Mouse (Mus musculus) thymus, postnatal 14 days (tissue): ENCODE data around the gene Cyp4a29.
"Not testable (repeated sequence)": the region's sequence is repeated elsewhere in the genome, so short reads cannot be mapped to it uniquely, and the experiment has no call there.

Source experiments
- DNase-seq: peaks from one replicate; pipeline ENCODE4 v3.0.0; 2021

The Cyp4a29 gene

DNA sequence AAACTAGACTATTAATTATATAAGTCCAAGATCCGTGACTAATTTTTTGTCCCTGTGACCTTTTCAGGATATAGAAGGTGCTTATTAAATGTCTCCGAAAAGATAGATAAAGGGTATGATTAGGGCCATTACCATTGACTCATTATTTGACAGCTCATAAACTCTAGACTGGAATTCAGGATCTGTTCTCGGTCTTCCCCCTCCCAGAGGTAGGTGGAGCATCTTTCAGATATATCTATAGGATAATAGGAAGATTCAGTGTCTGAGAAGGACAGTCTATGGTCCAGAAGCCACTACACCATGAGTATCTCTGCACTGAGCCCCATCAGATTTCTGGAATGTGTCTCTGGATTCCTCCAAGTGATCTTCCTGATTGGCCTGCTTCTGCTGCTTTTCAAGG is at the start of gene Cyp4a29:
Gene Cyp4a29, plus strand, starts transcription at position 301 of the 400 bp plus-strand sequence.
- DNase-seq, result no peak

DNA sequence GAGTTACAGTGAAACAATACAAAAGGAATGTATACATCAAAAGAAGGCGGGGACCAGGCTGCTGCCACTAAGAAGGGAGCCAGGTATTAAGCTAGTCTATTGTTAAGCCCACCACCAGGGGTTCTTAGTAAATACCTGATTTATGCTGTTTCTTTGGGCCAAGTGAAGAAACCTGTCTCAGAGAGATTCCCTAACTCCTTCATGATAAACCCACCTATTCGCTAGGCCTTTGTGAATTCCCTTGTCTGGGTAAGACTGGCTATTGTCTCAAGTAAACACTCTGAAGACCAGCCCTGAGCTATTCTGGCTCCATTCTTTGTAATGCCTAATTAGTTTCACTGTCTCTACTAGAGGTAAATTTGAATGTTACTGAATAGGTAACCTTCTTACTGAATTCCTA is 9.0 kb upstream of the Cyp4a29 start:
- not testable (repeated sequence) for DNase-seq

DNA sequence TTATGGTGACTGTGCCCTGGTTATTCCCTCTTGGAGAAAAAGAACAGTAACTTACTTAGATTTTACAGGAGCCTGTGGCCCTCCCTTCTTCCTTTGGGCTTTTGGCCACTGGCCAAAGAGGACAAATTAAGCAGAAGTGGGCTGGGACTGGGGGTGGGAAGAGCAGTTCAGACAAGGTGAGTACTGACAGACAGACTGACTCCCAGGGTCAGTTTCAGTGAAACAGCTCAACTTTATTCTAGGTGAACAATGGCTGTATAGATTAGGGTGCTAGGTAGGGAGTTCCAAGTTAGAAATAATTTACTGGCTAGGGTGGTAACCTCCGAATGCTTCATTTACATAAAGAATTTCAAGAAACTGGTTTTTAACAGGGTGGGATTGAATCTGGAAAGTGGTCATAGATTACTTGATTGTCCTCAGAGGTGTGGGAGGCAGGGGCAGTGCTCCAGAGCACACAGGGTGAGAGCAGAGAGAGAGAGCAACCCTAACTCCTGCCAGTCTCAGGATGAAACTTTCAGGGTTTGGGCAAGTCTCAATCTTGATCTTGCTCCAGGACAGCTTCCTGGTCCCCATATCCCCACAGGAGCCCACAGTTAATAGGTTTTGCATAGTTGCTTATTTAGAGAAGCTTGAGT is 5.3 kb upstream of the Cyp4a29 start:
- no peak for DNase-seq

DNA sequence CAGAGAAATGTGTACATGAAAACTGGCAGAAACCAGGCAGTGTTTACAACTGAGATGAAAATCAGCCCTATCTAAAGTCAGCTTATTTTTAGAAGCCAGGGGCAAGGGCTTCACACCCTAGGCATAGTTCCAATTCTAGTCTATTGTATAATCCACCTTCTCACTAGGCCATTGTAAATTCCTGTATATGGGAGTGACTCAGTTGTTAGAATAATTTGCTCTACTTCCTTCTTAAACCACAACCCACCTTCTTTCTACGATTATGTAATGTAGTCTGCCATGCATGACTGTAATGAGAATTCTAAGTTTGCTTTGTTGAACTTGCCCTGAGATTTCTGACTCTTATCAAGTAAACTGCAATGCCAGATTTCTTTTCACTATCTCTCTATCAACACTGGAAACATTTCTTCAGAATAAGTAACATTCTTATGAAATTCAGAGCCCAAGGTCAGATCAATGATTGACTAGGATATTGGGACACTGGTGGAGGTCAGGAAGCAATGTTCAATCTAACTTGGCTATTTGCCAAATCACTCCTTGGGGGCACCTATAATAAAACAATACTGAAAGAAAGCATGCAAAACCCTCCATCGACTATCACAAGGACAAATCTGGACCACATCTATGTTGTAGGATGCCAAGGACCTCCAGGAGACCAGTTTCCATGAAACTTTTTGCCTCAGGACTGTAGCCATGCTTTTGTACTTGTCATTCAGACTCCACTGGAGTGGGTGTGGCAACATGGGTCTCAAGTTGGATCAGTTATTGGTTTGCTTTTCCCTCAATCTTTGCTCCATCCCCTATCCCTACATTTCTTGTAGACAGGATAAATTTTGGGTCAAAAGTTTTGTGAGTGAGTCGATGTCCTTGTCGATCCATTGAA is 23.0 kb downstream of the Cyp4a29 start:
- DNase-seq, result not testable (repeated sequence)

DNA sequence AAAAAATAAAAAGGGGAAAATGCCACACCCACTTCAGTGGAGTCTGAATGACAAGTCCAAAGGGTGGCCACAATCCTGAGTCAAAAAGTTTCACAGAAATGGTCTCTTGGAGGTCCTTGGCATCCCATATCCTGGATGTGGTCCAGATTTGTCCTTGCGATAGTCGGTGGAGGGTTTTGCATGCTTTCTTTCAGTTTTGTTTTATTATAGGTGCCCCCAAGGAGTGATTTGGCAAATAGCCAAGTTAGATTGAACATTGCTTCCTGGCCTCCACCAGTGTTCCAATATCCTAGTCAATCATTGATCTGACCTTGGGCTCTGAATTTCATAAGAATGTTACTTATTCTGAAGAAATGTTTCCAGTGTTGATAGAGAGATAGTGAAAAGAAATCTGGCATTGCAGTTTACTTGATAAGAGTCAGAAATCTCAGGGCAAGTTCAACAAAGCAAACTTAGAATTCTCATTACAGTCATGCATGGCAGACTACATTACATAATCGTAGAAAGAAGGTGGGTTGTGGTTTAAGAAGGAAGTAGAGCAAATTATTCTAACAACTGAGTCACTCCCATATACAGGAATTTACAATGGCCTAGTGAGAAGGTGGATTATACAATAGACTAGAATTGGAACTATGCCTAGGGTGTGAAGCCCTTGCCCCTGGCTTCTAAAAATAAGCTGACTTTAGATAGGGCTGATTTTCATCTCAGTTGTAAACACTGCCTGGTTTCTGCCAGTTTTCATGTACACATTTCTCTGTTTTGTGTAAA is 36.5 kb downstream of the Cyp4a29 start:
- not testable (repeated sequence) for DNase-seq

DNA sequence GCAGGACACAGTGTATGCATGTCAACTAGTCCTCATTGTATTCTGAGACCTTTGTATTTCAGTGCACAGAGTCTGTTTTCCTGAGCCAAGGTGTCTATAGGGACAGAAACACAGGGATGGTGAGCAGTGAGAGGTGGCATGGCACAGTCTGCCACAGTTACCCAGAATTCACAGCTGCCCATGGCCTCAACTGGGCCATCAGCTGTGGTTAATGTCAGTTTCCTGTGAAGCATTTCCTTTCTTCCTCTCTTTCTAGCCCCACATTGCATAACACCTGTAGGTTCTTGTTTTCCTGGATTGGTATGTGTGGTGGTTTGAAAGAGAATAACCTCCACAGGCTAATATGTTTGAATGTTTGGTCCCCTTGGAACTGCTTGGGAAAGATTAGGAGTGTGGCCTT is 38.5 kb downstream of the Cyp4a29 start:
- DNase-seq, result no peak

DNA sequence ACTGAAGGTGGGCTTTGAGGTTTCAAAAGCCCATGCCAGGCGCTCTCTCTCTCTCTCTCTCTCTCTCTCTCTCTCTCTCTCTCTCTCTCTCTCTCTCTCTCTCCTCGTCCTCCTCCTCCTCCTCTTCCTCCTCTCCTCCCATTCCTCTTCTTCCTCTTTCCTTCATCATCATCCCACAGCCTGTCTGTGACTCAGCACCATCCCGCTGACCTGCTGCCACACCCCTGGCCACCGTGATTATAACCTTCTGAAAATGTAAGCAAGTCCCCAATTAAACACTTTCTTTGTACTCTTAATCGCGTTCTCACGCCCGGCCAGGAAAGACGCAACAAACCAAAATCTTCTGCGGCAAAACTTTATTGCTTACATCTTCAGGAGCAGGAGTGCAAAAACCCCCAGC is 38.9 kb downstream of the Cyp4a29 start:
- DNase-seq, result not testable (repeated sequence)

DNA sequence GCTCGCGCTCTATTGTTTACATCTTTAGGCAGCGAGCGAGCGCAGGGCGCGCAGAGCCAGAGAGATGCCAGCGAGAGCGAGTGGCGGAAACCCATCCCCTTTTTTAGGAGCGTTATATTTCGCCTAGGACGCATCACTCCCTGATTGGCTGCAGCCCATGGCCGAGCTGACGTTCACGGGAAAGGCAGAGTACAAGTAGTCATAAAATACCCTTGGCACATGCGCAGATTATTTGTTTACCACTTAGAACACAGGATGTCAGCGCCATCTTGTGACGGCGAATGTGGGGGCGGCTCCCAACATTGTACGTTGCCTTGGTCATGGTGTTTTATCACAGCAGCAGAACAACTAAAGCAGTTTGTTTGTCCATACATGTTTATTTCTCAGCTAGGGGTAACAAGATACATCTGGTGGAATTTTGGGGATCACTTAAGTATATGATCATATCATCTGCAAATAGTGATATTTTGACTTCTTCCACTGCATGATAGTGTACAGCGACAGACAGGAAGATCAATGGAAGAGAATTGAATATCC is 39.4 kb downstream of the Cyp4a29 start:
- not testable (repeated sequence) for DNase-seq

DNA sequence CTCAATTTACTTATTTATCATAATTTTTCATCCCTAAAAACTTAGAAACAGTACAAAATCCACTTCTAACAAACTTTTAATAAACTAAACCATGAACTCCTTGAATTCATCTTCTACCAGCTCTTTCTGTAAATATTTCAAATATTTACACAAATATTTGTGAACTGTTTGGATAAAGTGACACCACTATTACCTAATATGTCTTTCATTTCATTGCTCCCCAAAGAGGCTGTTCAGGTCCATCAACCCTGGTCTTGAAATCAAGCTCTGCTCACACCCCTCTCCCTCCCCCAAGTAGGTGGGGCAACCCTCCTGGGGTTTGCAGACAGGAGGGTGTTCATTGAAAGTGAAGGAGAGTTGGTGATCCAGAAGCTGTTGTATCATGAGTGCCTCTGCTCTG is 56.9 kb downstream of the Cyp4a29 start, which contains the start of gene Cyp4a12a:
Gene Cyp4a12a, plus strand, starts transcription at position 301 of the 400 bp plus-strand sequence.
- not testable (repeated sequence) for DNase-seq
